In genomic region chr9:57633481-57634024, GRCm38 (mm10) we compare ENCODE assay signal across 10 mouse cellular contexts. TPM values are rescaled to one million over a fixed set of nuclear protein-coding genes. Genes with fewer than 3 reads are reported as not detected.
DNase-seq lines count a peak whose midpoint lies in the region; ATAC-seq lines count a peak whose summit lies in the region.
"Had no signal": no experiment of that assay in that cellular context is flagged by ENCODE, and none has a peak within 500 bp of the region (broad histone marks: within the 10 kb centered on the region; RNA-seq: fewer than 3 reads in every experiment).

No protein-coding gene starts in this region.

- peaks cover 38% of the 10 kb centered on the region for H3K4me1 ChIP-seq in limb, embryonic 13.5 days
- H3K4me1 ChIP-seq in limb, embryonic 10.5 days, result peaks cover 25% of the 10 kb centered on the region

- no peaks in the 10 kb centered on the region for H3K27me3 ChIP-seq in limb, embryonic 13.5 days
- no peaks in the 10 kb centered on the region for H3K27me3 ChIP-seq in limb, embryonic 10.5 days (ENCODE audit: low read depth, poor library complexity, severe bottlenecking)

- WGBS in limb, embryonic 13.5 days, result 50% methylated on average over 4 of the region's 4 CpGs
- WGBS in limb, embryonic 10.5 days, result 46% methylated on average over 4 of the region's 4 CpGs

- no peak overlapping the region for H3K4me3 ChIP-seq in limb, embryonic 13.5 days
- H3K4me3 ChIP-seq in limb, embryonic 10.5 days, result no peak overlapping the region

- peaks cover 48% of the 10 kb centered on the region for H3K36me3 ChIP-seq in limb, embryonic 13.5 days
- peaks cover 76% of the 10 kb centered on the region for H3K36me3 ChIP-seq in limb, embryonic 10.5 days

- ATAC-seq in limb, embryonic 13.5 days (ENCODE audit: low FRiP score, low read depth), result no peak

- H3K9me3 ChIP-seq in limb, embryonic 13.5 days, result no peaks in the 10 kb centered on the region
- H3K9me3 ChIP-seq in limb, embryonic 10.5 days (replicated peaks), result no peaks in the 10 kb centered on the region

- no peak for DNase-seq in limb, embryonic 10.5 days (ENCODE audit: low spot score)
- DNase-seq in CD4-positive, CD25-positive, alpha-beta regulatory T cell, adult 2 months (ENCODE audit: low read depth, low spot score), result peak; percentile 83
- DNase-seq in brain, adult 2 months (ENCODE audit: low read depth, low spot score), result peak; percentile 90
- peak; percentile 83 for DNase-seq in naive thymus-derived CD4-positive, alpha-beta T cell, adult 2 months (ENCODE audit: low read depth)
- no peak for DNase-seq in gastrocnemius, adult 8-10 months (ENCODE audit: low spot score in 2 of 2)
- no peak for DNase-seq in embryo, embryonic 9.5 days (ENCODE audit: extremely low spot score)
- no peak for DNase-seq in gastrocnemius, postnatal 10 days

- 0 out of 2 replicates have a peak overlapping the region, but pooled peaks have one; percentile 1 for H3K9ac ChIP-seq in limb, embryonic 13.5 days

- H3K4me2 ChIP-seq in limb, embryonic 13.5 days (replicated peaks), result no peak overlapping the region

- H3K27ac ChIP-seq in limb, embryonic 13.5 days, result no peak overlapping the region
- no peak overlapping the region for H3K27ac ChIP-seq in limb, embryonic 10.5 days

RNA-seq across cellular contexts. Expression of gene Lman1l, which starts 13.0 kb away (rescaled TPM):
- polyA plus RNA-seq in limb, embryonic 13.5 days (2015; fragmentation: Nextera tagmentation; extraction: Ambion mirVana), result not detected in 2 replicates
- not detected in 2 replicates for polyA plus RNA-seq in limb, embryonic 10.5 days (2016; fragmentation: Nextera tagmentation; extraction: Ambion mirVana)
- total RNA-seq in gastrocnemius, adult 8-10 months (2022), result not detected
- total RNA-seq in gastrocnemius, postnatal 10 days (2021), result not detected
- total RNA-seq: left cerebral cortex, postnatal 10 days had no signal

RNA-seq across cellular contexts. Expression of gene Csk, which starts 19.9 kb away (rescaled TPM):
- 32.6 and 32.7 TPM in 2 replicates for polyA plus RNA-seq in limb, embryonic 13.5 days (2015; fragmentation: Nextera tagmentation; extraction: Ambion mirVana)
- polyA plus RNA-seq in limb, embryonic 10.5 days (2016; fragmentation: Nextera tagmentation; extraction: Ambion mirVana), result 33.2 and 40.1 TPM in 2 replicates
- total RNA-seq in gastrocnemius, adult 8-10 months (2022), result 10 to 100 TPM in 1 of 4 experiments, 1 to 10 TPM in 3; 8.0 to 10.5 (median 8.8) TPM
- total RNA-seq in gastrocnemius, postnatal 10 days (2021), result 10 to 100 TPM; 19.3 to 31.7 TPM

RNA-seq across cellular contexts. Expression of gene Cplx3, which starts 27.5 kb away (rescaled TPM):
- not detected in 2 replicates for polyA plus RNA-seq in limb, embryonic 13.5 days (2015; fragmentation: Nextera tagmentation; extraction: Ambion mirVana)
- not detected in 2 replicates for polyA plus RNA-seq in limb, embryonic 10.5 days (2016; fragmentation: Nextera tagmentation; extraction: Ambion mirVana)
- not detected for total RNA-seq in gastrocnemius, adult 8-10 months (2022)
- not detected for total RNA-seq in gastrocnemius, postnatal 10 days (2021)
- total RNA-seq: neutrophil, adult 5-6 weeks had no signal

RNA-seq across cellular contexts. Expression of gene Ulk3, which starts 44.3 kb away (rescaled TPM):
- 21.0 and 21.4 TPM in 2 replicates for polyA plus RNA-seq in limb, embryonic 13.5 days (2015; fragmentation: Nextera tagmentation; extraction: Ambion mirVana)
- polyA plus RNA-seq in limb, embryonic 10.5 days (2016; fragmentation: Nextera tagmentation; extraction: Ambion mirVana), result 10.1 and 12.0 TPM in 2 replicates
- total RNA-seq in gastrocnemius, adult 8-10 months (2022), result 1 to 10 TPM; 3.3 to 4.8 (median 4.2) TPM
- 10 to 100 TPM in 1 of 2 experiments, 1 to 10 TPM in 1; 7.6 to 12.2 TPM for total RNA-seq in gastrocnemius, postnatal 10 days (2021)

RNA-seq across cellular contexts. Expression of gene Cyp1a2, which starts 50.0 kb away (rescaled TPM):
- not detected in 2 replicates for polyA plus RNA-seq in limb, embryonic 13.5 days (2015; fragmentation: Nextera tagmentation; extraction: Ambion mirVana)
- not detected in 2 replicates for polyA plus RNA-seq in limb, embryonic 10.5 days (2016; fragmentation: Nextera tagmentation; extraction: Ambion mirVana)
- total RNA-seq in gastrocnemius, adult 8-10 months (2022), result not detected
- under 1 TPM in 1 of 2 experiments, not detected in 1; 0.14 TPM for total RNA-seq in gastrocnemius, postnatal 10 days (2021)
- total RNA-seq: left cerebral cortex, postnatal 10 days; neutrophil, adult 5-6 weeks had no signal

Comparison
In these comparisons a context has a peak if more than half of its experiments do, and no peak if none do; other contexts are left out.
1. DNase-seq: peak in CD4-positive, CD25-positive, alpha-beta regulatory T cell, adult 2 months (single experiment), brain, adult 2 months (single experiment) and naive thymus-derived CD4-positive, alpha-beta T cell, adult 2 months (single experiment); none in limb, embryonic 10.5 days (single experiment), gastrocnemius, adult 8-10 months (0 of 2), embryo, embryonic 9.5 days (single experiment) and gastrocnemius, postnatal 10 days (single experiment).